Mouse (Mus musculus): ENCODE results near the gene Ankrd11. TPM values are rescaled to one million over a fixed set of nuclear protein-coding genes. Genes with fewer than 3 reads are reported as not detected.
A peak's percentile ranks its signal among the peaks of the same experiment; 100 is the strongest.

Gene Ankrd11
- polyA plus RNA-seq, 1 experiment from 2014 or later, result 49.9 TPM

GRCm38 (mm10) chr8:122851692-122852545 lies 190.2 kb downstream of the Ankrd11 start:
- Histone ChIP-seq H3K9ac (no peak overlapping the region), H3K27ac (no peak overlapping the region), H3K4me1 (replicated peaks; ENCODE audit: control insufficient read depth, insufficient read depth, low read length) (peaks cover 5% of the 10 kb centered on the region), H3K9me3 (ENCODE audit: control insufficient read depth, low read length) (no peaks in the 10 kb centered on the region), H3K27me3 (ENCODE audit: control insufficient read depth, insufficient read depth, low read length) (no peaks in the 10 kb centered on the region), H3K4me2 (replicated peaks) (no peak overlapping the region), H3K4me3 (replicated peaks; ENCODE audit: low read length) (no peak overlapping the region), H3K36me3 (replicated peaks; ENCODE audit: control insufficient read depth, insufficient read depth) (no peaks in the 10 kb centered on the region)
- DNase-seq (ENCODE audit: low spot score), result no peak
- ATAC-seq (ENCODE audit: low FRiP score), result no peak
- 90% methylated on average over 12 of the region's 12 CpGs for WGBS

- no peaks in the 10 kb centered on the region for H3K9me3 ChIP-seq (ENCODE audit: control insufficient read depth, low read length)
- no peak overlapping the region for H3K4me3 ChIP-seq (replicated peaks; ENCODE audit: low read length)
- ATAC-seq (ENCODE audit: low FRiP score) (no peak), DNase-seq (ENCODE audit: low spot score) (no peak)
- no peak overlapping the region for H3K4me2 ChIP-seq (replicated peaks)
- WGBS, result 67% methylated on average over 3 of the region's 3 CpGs
- no peak overlapping the region for H3K27ac ChIP-seq
- no peaks in the 10 kb centered on the region for H3K36me3 ChIP-seq (replicated peaks; ENCODE audit: control insufficient read depth, insufficient read depth)
- no peak overlapping the region for H3K9ac ChIP-seq
- H3K4me1 ChIP-seq (replicated peaks; ENCODE audit: control insufficient read depth, insufficient read depth, low read length), result peaks cover 5% of the 10 kb centered on the region
- no peaks in the 10 kb centered on the region for H3K27me3 ChIP-seq (ENCODE audit: control insufficient read depth, insufficient read depth, low read length)
These were observed 191.3 kb downstream of the Ankrd11 start for GRCm38 (mm10) chr8:122850641-122851240.

- no peak for DNase-seq (ENCODE audit: low spot score)
- Histone ChIP-seq H3K27me3 (ENCODE audit: control insufficient read depth, insufficient read depth, low read length) (no peaks in the 10 kb centered on the region), H3K27ac (no peak overlapping the region), H3K9ac (no peak overlapping the region), H3K4me3 (replicated peaks; ENCODE audit: low read length) (no peak overlapping the region), H3K9me3 (ENCODE audit: control insufficient read depth, low read length) (no peaks in the 10 kb centered on the region), H3K4me1 (replicated peaks; ENCODE audit: control insufficient read depth, insufficient read depth, low read length) (peaks cover 5% of the 10 kb centered on the region), H3K36me3 (replicated peaks; ENCODE audit: control insufficient read depth, insufficient read depth) (no peaks in the 10 kb centered on the region), H3K4me2 (replicated peaks) (no peak overlapping the region)
- ATAC-seq (ENCODE audit: low FRiP score), result no peak
- WGBS, result 72% methylated on average over 11 of the region's 11 CpGs
These were observed 192.7 kb downstream of the Ankrd11 start for GRCm38 (mm10) chr8:122849152-122849910.

- H3K4me3 ChIP-seq (replicated peaks; ENCODE audit: low read length), result no peak within 1 kb of the TSS
- no peaks in the 10 kb centered on the region for H3K4me1 ChIP-seq (replicated peaks; ENCODE audit: control insufficient read depth, insufficient read depth, low read length)
- no peaks in the 10 kb centered on the region for H3K9me3 ChIP-seq (ENCODE audit: control insufficient read depth, low read length)
- no peaks in the 10 kb centered on the region for H3K36me3 ChIP-seq (replicated peaks; ENCODE audit: control insufficient read depth, insufficient read depth)
- H3K9ac ChIP-seq, result no peak within 1 kb of the TSS
- DNase-seq (ENCODE audit: low spot score) (no peak), ATAC-seq (ENCODE audit: low FRiP score) (peak; percentile 66; the same call in 1 of the 2 replicates)
- no peaks in the 10 kb centered on the region for H3K27me3 ChIP-seq (ENCODE audit: control insufficient read depth, insufficient read depth, low read length)
- H3K27ac ChIP-seq, result no peak within 1 kb of the TSS
- 15% methylated on average over 18 of the region's 18 CpGs for WGBS
- H3K4me2 ChIP-seq (replicated peaks), result no peak within 1 kb of the TSS
These were observed 194.1 kb downstream of the Ankrd11 start, which contains the start of gene Cdh15 for GRCm38 (mm10) chr8:122847829-122848561. TSS of gene Cdh15 (plus strand) at chr8:122847966.

- ATAC-seq (ENCODE audit: low FRiP score), result no peak
- no peak overlapping the region for H3K27ac ChIP-seq
- H3K4me3 ChIP-seq (replicated peaks; ENCODE audit: low read length), result no peak overlapping the region
- 83% methylated on average over 4 of the region's 4 CpGs for WGBS
- no peaks in the 10 kb centered on the region for H3K36me3 ChIP-seq (replicated peaks; ENCODE audit: control insufficient read depth, insufficient read depth)
- H3K4me1 ChIP-seq (replicated peaks; ENCODE audit: control insufficient read depth, insufficient read depth, low read length), result no peaks in the 10 kb centered on the region
- no peaks in the 10 kb centered on the region for H3K9me3 ChIP-seq (ENCODE audit: control insufficient read depth, low read length)
- no peak overlapping the region for H3K4me2 ChIP-seq (replicated peaks)
- peak; percentile 30 for DNase-seq (ENCODE audit: low spot score)
- no peak overlapping the region for H3K9ac ChIP-seq
- no peaks in the 10 kb centered on the region for H3K27me3 ChIP-seq (ENCODE audit: control insufficient read depth, insufficient read depth, low read length)
These were observed 196.4 kb downstream of the Ankrd11 start for GRCm38 (mm10) chr8:122845662-122846061.

GRCm38 (mm10) chr8:122844161-122844560 lies 197.9 kb downstream of the Ankrd11 start:
- DNase-seq (ENCODE audit: low spot score), result no peak
- WGBS, result 82% methylated on average over 3 of the region's 3 CpGs

GRCm38 (mm10) chr8:122836696-122837095 lies 205.4 kb downstream of the Ankrd11 start:
- no peak for ATAC-seq (ENCODE audit: low FRiP score)
- Histone ChIP-seq H3K4me2 (replicated peaks) (no peak overlapping the region), H3K4me3 (replicated peaks; ENCODE audit: low read length) (no peak overlapping the region), H3K9me3 (ENCODE audit: control insufficient read depth, low read length) (no peaks in the 10 kb centered on the region), H3K27ac (no peak overlapping the region), H3K4me1 (replicated peaks; ENCODE audit: control insufficient read depth, insufficient read depth, low read length) (no peaks in the 10 kb centered on the region), H3K36me3 (replicated peaks; ENCODE audit: control insufficient read depth, insufficient read depth) (no peaks in the 10 kb centered on the region), H3K27me3 (ENCODE audit: control insufficient read depth, insufficient read depth, low read length) (no peaks in the 10 kb centered on the region), H3K9ac (no peak overlapping the region)
- WGBS, result 94% methylated on average over 13 of the region's 13 CpGs
- no peak for DNase-seq (ENCODE audit: low spot score)

More at GRCm38 (mm10) chr8:122844161-122844560, 197.9 kb downstream of the Ankrd11 start:
- no peaks in the 10 kb centered on the region for H3K9me3 ChIP-seq (ENCODE audit: control insufficient read depth, low read length)
- H3K4me2 ChIP-seq (replicated peaks), result no peak overlapping the region
- no peaks in the 10 kb centered on the region for H3K27me3 ChIP-seq (ENCODE audit: control insufficient read depth, insufficient read depth, low read length)
- no peaks in the 10 kb centered on the region for H3K4me1 ChIP-seq (replicated peaks; ENCODE audit: control insufficient read depth, insufficient read depth, low read length)
- no peak overlapping the region for H3K27ac ChIP-seq
- ATAC-seq (ENCODE audit: low FRiP score), result no peak
- no peak overlapping the region for H3K9ac ChIP-seq
- no peaks in the 10 kb centered on the region for H3K36me3 ChIP-seq (replicated peaks; ENCODE audit: control insufficient read depth, insufficient read depth)
- H3K4me3 ChIP-seq (replicated peaks; ENCODE audit: low read length), result no peak overlapping the region

- no peak for ATAC-seq (ENCODE audit: low FRiP score)
- 89% methylated on average over 12 of the region's 12 CpGs for WGBS
- Histone ChIP-seq H3K27me3 (ENCODE audit: control insufficient read depth, insufficient read depth, low read length) (no peaks in the 10 kb centered on the region), H3K4me2 (replicated peaks) (no peak overlapping the region), H3K4me1 (replicated peaks; ENCODE audit: control insufficient read depth, insufficient read depth, low read length) (no peaks in the 10 kb centered on the region), H3K9ac (no peak overlapping the region), H3K36me3 (replicated peaks; ENCODE audit: control insufficient read depth, insufficient read depth) (no peaks in the 10 kb centered on the region), H3K27ac (no peak overlapping the region), H3K4me3 (replicated peaks; ENCODE audit: low read length) (no peak overlapping the region), H3K9me3 (ENCODE audit: control insufficient read depth, low read length) (no peaks in the 10 kb centered on the region)
- no peak for DNase-seq (ENCODE audit: low spot score)
These were observed 205.9 kb downstream of the Ankrd11 start for GRCm38 (mm10) chr8:122836199-122836598.

Data from hindbrain, embryonic 14.5 days (tissue).